Mouse (Mus musculus): ENCODE measurements around the gene Rnft1. TPM values are rescaled to one million over a fixed set of nuclear protein-coding genes. Genes with fewer than 3 reads are reported as not detected.

The Rnft1 gene
- polyA plus RNA-seq, 1 experiment from 2014 or later, result 44.9 TPM

DNA sequence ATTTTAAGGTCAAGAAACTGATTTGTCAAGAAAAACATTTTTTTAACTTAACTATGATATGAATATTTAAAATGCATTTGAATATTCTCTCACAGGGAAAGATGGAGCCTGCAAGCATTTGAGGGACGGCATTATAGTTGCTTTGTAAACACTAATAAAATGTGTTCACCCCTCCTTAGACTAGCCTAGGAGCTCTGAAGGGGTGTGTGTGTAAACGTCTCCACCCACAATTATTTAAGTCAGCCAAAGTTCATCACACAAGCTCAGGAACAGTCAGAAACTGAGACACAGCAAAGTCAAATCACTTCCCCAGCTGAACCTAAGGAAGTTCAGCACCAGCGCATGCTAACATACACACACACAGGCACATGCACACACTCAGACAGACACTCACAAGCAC, 10.9 kb upstream of the Rnft1 start:
- Histone ChIP-seq H3K27ac (no peak overlapping the region), H3K9me3 (no peaks in the 10 kb centered on the region), H3K27me3 (no peaks in the 10 kb centered on the region), H3K4me1 (peaks cover 23% of the 10 kb centered on the region), H3K4me3 (no peak overlapping the region), H3K4me2 (replicated peaks) (peak overlapping the region; percentile 54), H3K36me3 (no peaks in the 10 kb centered on the region), H3K9ac (no peak overlapping the region)
- ATAC-seq (ENCODE audit: low FRiP score, low read depth), result peak; percentile 48; the same call in 1 of the 2 replicates
- WGBS, result 28% methylated on average over 3 of the region's 3 CpGs

DNA sequence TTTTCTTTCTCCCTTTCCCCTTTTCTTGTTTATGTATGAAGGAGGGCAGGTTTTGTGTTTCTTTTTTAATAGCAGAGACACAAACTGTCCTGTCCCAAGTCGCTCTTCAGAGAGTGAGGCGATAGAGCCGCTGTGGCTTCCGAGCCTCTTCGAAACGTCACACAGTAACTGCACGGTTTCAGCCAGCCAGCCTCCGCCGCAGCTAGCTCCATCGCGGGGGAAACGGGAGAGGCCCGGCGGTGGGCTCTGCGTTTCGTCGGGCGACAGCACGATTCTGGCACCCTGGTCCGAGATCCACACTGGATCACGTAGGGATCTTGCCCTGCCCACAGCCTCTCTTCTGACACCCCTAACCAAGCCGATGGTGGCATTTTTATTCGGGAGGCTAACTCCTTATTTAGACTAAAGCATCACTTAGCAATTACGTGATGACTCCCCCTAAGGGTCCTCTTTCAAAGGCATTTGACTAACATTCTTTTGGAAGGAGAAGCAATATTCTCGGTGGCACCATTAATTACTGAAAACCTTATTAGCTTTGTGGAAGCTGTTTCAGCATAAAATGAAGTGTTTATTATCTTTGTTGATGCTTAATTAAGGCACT, 553 bp downstream of the Rnft1 start:
- ATAC-seq (ENCODE audit: low FRiP score, low read depth), result peak; percentile 52
- Histone ChIP-seq H3K27me3 (no peaks in the 10 kb centered on the region), H3K9me3 (no peaks in the 10 kb centered on the region), H3K4me1 (peaks cover 9% of the 10 kb centered on the region), H3K9ac (peak overlapping the region; percentile 78), H3K4me3 (peak overlapping the region; percentile 69), H3K27ac (peak overlapping the region; percentile 80), H3K36me3 (peaks cover 13% of the 10 kb centered on the region), H3K4me2 (replicated peaks) (peak overlapping the region; percentile 71)
- under 1% methylated on average over 25 of the region's 25 CpGs for WGBS

DNA sequence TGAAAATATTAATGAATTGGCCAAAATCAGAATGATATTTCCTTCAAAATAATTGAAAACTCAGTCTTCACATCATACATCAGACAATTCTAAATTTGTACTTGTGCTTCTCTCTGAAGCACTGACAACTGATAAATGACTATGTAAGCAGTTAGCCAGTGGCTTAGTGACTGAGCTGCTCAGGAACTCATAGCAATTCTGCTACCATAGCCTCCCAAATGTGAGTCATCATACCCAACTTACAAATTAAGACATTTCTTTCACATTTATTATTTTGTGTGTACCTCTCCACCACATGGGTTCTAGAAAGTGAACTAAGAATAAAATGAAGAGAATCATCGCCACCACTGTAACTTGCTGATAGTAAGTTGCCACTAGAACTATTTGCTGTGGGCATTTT, 6.3 kb downstream of the Rnft1 start:
- no peak for ATAC-seq (ENCODE audit: low FRiP score, low read depth)
- no peaks in the 10 kb centered on the region for H3K9me3 ChIP-seq
- peaks cover 40% of the 10 kb centered on the region for H3K36me3 ChIP-seq
- no peak overlapping the region for H3K9ac ChIP-seq
- peaks cover 5% of the 10 kb centered on the region for H3K4me1 ChIP-seq
- 96% methylated on average over 1 of the region's 1 CpGs for WGBS
- H3K27me3 ChIP-seq, result no peaks in the 10 kb centered on the region
- no peak overlapping the region for H3K4me2 ChIP-seq (replicated peaks)
- no peak overlapping the region for H3K27ac ChIP-seq
- no peak overlapping the region for H3K4me3 ChIP-seq

DNA sequence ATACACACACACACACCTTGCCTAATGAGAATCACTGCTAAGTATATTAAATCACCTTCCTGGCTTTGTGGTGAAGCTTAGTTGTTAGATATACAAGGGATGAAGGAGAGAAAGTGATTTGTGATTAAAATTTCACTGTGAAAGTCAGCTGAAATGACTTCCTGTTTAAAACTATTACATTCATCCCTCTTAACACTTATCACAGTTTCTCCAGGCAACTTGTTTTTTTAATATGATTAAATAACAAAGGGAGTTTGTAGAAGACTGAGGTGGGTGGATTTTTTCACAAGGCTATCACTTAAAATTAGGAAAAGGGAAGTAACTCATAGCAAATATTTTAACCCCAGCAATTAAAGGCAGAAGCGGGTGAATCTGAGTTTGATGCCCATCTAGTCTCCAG, 12.9 kb downstream of the Rnft1 start:
- Histone ChIP-seq H3K9me3 (no peaks in the 10 kb centered on the region), H3K9ac (no peak overlapping the region), H3K27ac (no peak overlapping the region), H3K36me3 (peaks cover 40% of the 10 kb centered on the region), H3K4me1 (no peaks in the 10 kb centered on the region), H3K27me3 (no peaks in the 10 kb centered on the region), H3K4me3 (no peak overlapping the region), H3K4me2 (replicated peaks) (no peak overlapping the region)
- WGBS, result 95% methylated on average over 1 of the region's 1 CpGs
- no peak for ATAC-seq (ENCODE audit: low FRiP score, low read depth)

DNA sequence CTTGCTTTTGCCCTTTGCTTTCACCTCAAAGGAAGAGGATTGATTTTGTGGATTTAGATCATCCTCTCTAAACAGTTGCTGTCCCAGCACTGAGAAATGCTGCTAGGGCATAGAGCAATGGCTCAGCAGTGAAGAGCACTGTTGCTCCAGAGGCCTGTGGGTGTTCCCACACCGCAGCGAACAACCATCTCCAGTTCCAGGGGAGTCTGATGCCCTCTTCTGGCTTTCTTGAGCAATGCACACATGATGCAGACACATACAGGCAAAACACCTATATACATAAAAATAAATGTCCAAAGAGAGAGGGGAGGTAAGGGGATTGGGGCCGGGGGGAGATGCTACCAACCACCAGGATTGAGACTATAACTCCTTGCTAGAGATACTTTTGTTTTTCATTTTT, 13.5 kb downstream of the Rnft1 start:
- Histone ChIP-seq H3K4me3 (no peak overlapping the region), H3K4me2 (replicated peaks) (no peak overlapping the region), H3K9me3 (no peaks in the 10 kb centered on the region), H3K36me3 (peaks cover 40% of the 10 kb centered on the region), H3K27ac (no peak overlapping the region), H3K9ac (no peak overlapping the region), H3K27me3 (no peaks in the 10 kb centered on the region), H3K4me1 (no peaks in the 10 kb centered on the region)
- WGBS, result 78% methylated on average over 3 of the region's 3 CpGs
- no peak for ATAC-seq (ENCODE audit: low FRiP score, low read depth)

DNA sequence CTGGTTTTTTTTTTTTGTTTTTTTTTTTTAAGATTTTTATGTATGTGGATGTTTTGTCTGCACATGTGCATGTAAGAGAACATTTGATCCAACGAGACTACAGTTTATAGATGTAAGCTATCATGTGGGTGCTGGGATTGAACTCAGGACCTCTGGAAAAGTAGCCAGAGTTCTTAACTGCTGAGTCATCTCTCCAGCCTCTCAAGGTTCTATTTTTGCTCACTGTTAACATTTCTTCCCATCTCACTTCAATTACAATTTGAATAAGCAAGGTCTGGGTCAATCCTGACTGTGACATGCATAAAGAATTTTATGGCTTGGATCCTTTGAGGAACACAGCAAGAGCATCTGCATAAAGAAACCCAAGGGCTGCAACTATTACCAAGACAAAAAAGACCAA, 16.3 kb downstream of the Rnft1 start:
- Histone ChIP-seq H3K4me1 (no peaks in the 10 kb centered on the region), H3K9ac (no peak overlapping the region), H3K27ac (no peak overlapping the region), H3K4me3 (no peak overlapping the region), H3K4me2 (replicated peaks) (no peak overlapping the region), H3K9me3 (no peaks in the 10 kb centered on the region), H3K27me3 (no peaks in the 10 kb centered on the region), H3K36me3 (peaks cover 53% of the 10 kb centered on the region)
- no peak for ATAC-seq (ENCODE audit: low FRiP score, low read depth)
- WGBS, result 76% methylated on average over 1 of the region's 1 CpGs

DNA sequence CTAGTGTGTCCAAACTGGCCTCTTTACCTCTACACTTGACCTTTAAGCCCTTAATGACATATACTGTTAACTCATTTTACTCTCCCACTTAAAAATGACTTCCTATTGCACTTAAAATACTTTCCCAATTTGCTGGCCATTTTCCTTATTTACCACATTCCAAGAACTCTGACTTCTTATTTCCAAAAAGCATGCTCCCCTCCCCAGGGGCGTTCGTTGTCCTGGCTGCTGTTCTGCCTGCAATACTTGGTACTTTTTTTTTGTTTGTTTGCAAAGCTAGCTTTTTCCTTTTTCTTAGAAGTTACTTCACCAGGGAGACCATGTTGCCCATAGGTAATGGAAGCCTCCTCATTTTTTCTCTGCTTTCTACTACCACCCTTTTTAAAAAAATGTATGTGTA, 18.7 kb downstream of the Rnft1 start:
- Histone ChIP-seq H3K9ac (no peak overlapping the region), H3K4me1 (no peaks in the 10 kb centered on the region), H3K27ac (no peak overlapping the region), H3K4me3 (no peak overlapping the region), H3K36me3 (peaks cover 58% of the 10 kb centered on the region), H3K4me2 (replicated peaks) (no peak overlapping the region), H3K27me3 (no peaks in the 10 kb centered on the region), H3K9me3 (no peaks in the 10 kb centered on the region)
- WGBS, result 90% methylated on average over 2 of the region's 2 CpGs
- ATAC-seq (ENCODE audit: low FRiP score, low read depth), result no peak

DNA sequence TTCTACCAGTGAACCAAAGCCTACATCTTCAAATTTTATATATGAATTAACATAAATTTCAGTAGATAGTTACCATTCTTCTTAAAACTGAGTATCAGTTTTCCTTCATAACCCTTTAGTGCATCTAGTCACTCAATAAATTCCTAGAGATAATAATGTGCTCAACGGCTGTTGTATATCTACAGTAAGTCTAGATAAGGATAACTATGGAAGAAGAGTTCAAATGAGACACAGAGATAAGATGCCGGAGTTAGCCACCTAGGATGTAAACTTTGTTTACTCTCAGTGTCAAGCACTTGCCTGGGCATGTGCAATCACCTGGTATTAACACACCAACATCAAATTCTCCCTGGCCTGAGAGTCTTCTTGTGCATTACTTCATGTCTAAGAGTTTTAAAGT, 22.9 kb downstream of the Rnft1 start:
- Histone ChIP-seq H3K9ac (no peak overlapping the region), H3K9me3 (no peaks in the 10 kb centered on the region), H3K4me3 (no peak overlapping the region), H3K4me1 (no peaks in the 10 kb centered on the region), H3K4me2 (replicated peaks) (no peak overlapping the region), H3K36me3 (peaks cover 85% of the 10 kb centered on the region), H3K27ac (no peak overlapping the region), H3K27me3 (no peaks in the 10 kb centered on the region)
- ATAC-seq (ENCODE audit: low FRiP score, low read depth), result no peak
- WGBS, result 90% methylated on average over 2 of the region's 2 CpGs

DNA sequence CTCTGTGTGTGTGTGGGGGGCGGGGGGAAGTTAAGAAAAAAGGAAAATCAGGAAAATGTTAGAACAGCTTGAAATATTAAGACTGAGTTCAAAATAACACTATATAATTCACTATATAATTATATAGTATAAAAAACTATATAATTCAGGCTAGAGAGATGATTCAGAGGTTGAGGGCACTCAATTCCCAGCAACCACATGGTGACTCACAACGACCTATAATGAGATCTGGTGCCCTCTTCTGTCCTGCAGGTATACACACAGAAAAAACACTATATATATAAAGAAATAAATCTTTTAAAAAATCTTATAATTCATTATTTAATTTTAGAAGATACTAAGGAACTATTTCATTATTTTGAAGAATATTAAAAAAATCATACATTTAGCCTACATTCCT, 23.5 kb downstream of the Rnft1 start:
- ATAC-seq (ENCODE audit: low FRiP score, low read depth), result no peak
- WGBS, result 97% methylated on average over 2 of the region's 2 CpGs
- Histone ChIP-seq H3K27me3 (no peaks in the 10 kb centered on the region), H3K9me3 (no peaks in the 10 kb centered on the region), H3K9ac (no peak overlapping the region), H3K4me1 (no peaks in the 10 kb centered on the region), H3K4me2 (replicated peaks) (no peak overlapping the region), H3K36me3 (peaks cover 86% of the 10 kb centered on the region), H3K27ac (no peak overlapping the region), H3K4me3 (no peak overlapping the region)

DNA sequence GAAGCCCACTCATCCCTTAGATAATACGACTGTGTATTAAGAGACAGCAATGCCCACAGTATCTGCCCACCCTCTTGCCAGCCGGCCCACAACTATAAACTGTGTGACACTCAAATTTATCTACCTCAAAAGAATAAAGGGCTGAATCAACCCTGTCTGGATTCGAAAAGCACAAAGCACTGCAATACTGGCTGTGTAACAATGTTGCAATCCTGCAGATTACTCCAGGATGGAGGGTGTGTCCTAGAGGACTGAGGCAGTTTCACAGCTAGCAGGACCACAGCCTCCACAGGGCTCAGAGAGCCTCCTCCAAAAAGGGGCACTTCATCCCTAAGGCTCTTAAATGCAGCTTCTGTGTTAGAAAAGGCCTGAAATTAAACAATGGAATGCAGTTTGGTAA, 32.2 kb downstream of the Rnft1 start:
- H3K36me3 ChIP-seq, result peaks cover 67% of the 10 kb centered on the region
- WGBS, result 87% methylated on average over 3 of the region's 3 CpGs
- no peaks in the 10 kb centered on the region for H3K4me1 ChIP-seq
- H3K4me2 ChIP-seq (replicated peaks), result no peak overlapping the region
- H3K27me3 ChIP-seq, result no peaks in the 10 kb centered on the region
- no peak overlapping the region for H3K27ac ChIP-seq
- no peak overlapping the region for H3K9ac ChIP-seq
- no peak overlapping the region for H3K4me3 ChIP-seq
- H3K9me3 ChIP-seq, result no peaks in the 10 kb centered on the region; the same call in 1 of the 2 replicates
- no peak for ATAC-seq (ENCODE audit: low FRiP score, low read depth)

DNA sequence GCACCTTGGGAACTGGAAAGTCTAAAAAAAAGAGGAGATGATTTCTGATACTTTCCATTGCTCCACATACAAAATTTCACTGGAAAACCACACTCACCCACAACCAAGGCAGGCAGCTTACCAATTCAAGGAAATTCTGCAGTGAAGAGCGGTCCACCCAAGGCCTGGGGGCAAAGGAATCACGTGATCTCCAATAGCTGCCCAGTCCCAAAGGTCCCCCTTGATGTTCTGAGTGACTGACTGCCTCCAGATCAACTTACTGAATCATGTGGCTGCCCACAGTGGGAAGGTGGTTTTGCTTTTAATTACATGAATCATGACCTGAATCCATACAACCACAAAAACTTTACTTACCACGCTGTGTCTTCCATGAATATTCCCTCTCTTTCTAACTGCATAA, 32.8 kb downstream of the Rnft1 start:
- Histone ChIP-seq H3K9ac (no peak overlapping the region), H3K27me3 (no peaks in the 10 kb centered on the region), H3K4me1 (no peaks in the 10 kb centered on the region), H3K27ac (no peak overlapping the region), H3K4me3 (no peak overlapping the region), H3K4me2 (replicated peaks) (no peak overlapping the region), H3K36me3 (peaks cover 67% of the 10 kb centered on the region), H3K9me3 (no peaks in the 10 kb centered on the region; the same call in 1 of the 2 replicates)
- ATAC-seq (ENCODE audit: low FRiP score, low read depth), result no peak
- WGBS, result 89% methylated on average over 3 of the region's 3 CpGs

DNA sequence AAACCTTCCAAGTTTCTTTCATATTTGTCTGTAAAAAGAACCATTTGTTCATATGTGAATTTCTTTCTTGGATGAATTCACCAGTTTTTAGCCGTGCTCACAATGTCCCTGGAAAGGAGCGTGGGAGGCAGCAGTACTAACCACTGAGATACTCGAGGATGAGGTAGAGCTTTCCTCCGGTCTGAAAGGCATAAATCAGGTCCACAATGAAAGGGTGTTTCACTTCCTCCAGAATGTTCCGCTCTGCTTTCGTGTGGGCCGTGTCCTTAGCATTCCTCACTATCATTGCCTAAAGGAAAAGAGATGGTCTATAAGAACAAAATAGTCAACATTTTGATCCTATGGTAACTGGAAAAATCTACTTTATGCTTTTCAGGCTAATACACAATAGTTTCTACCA, 35.3 kb downstream of the Rnft1 start:
- Histone ChIP-seq H3K27me3 (no peaks in the 10 kb centered on the region), H3K9me3 (no peaks in the 10 kb centered on the region; the same call in 1 of the 2 replicates), H3K9ac (no peak overlapping the region), H3K36me3 (peaks cover 79% of the 10 kb centered on the region), H3K4me1 (no peaks in the 10 kb centered on the region), H3K27ac (no peak overlapping the region), H3K4me2 (replicated peaks) (no peak overlapping the region), H3K4me3 (no peak overlapping the region)
- WGBS, result 90% methylated on average over 7 of the region's 7 CpGs
- no peak for ATAC-seq (ENCODE audit: low FRiP score, low read depth)

DNA sequence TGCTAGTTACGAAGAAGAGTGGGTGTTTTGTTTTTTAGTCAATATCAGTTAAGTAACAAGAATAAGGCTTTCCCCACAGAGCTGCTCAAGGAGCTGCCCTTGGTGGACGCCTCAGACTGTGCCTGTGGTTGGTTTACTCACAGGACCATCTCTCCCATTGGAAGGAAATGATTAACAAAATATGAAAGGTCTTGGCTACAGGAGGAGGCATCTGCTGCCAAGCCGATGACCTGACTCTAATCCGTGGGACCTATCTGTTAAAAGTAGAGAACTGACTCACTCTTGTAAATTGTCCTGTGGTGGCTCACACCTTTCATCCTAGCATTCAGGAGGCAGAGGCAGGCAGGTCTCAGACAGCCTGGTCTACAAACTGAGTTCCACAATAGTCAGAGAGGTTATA, 43.1 kb downstream of the Rnft1 start:
- no peak for ATAC-seq (ENCODE audit: low FRiP score, low read depth)
- Histone ChIP-seq H3K4me2 (replicated peaks) (no peak overlapping the region), H3K27ac (no peak overlapping the region), H3K36me3 (peaks cover 83% of the 10 kb centered on the region), H3K9ac (no peak overlapping the region), H3K4me3 (no peak overlapping the region), H3K9me3 (no peaks in the 10 kb centered on the region), H3K4me1 (no peaks in the 10 kb centered on the region), H3K27me3 (no peaks in the 10 kb centered on the region)
- 92% methylated on average over 4 of the region's 4 CpGs for WGBS

Measured in limb, embryonic 13.5 days (tissue).